Mouse (Mus musculus) liver, postnatal 0 days (tissue): ENCODE measurements around the gene Gm6096.

ENCODE experiments used
- CTCF ChIP-seq: sonication (generic); IDR thresholded peaks from 2 replicates; pipeline ENCODE4 v1.5.1; 2016; ENCODE audit warnings: antibody characterized with exemption, low read depth
- EP300 ChIP-seq: IDR thresholded peaks from 2 replicates; pipeline ENCODE4 v1.6.1; 2016; ENCODE audit warnings: antibody characterized with exemption, low read depth, mild to moderate bottlenecking

GRCm38 (mm10) chr7:34258407-34258806 lies 7.6 kb downstream of the Gm6096 start:
- TF ChIP-seq CTCF (no peak), EP300 (no peak)
